Mouse (Mus musculus) heart, embryonic 12.5 days (tissue): ENCODE measurements around the gene Dhps. TPM values are rescaled to one million over a fixed set of nuclear protein-coding genes. Genes with fewer than 3 reads are reported as not detected.

Source experiments
- ATAC-seq: fragments of 200-750 bp; cut with Nextera tagmentation; 2 replicates; pipeline ENCODE4 v1.8.0; 2017; ENCODE audit warnings: moderate TSS enrichment, moderate library complexity; ENCODE audit not compliant: insufficient number of reproducible peaks, low FRiP score
- H3K27ac ChIP-seq: fragments of 300-500 bp; sonication (generic); 2 replicates; pipeline ENCODE4 v1.5.1; 2016; ENCODE audit warnings: mild to moderate bottlenecking, moderate library complexity; ENCODE audit not compliant: poor library complexity, severe bottlenecking
- H3K27me3 ChIP-seq: fragments of 300-500 bp; sonication (generic); replicated peaks from 2 replicates; pipeline ENCODE4 v1.6.1; 2016; ENCODE audit warnings: mild to moderate bottlenecking, moderate library complexity
- H3K36me3 ChIP-seq: fragments of 300-500 bp; sonication (generic); 2 replicates; pipeline ENCODE4 v1.6.1; 2016; ENCODE audit warnings: mild to moderate bottlenecking, moderate library complexity
- H3K4me1 ChIP-seq: fragments of 300-500 bp; sonication (generic); replicated peaks from 2 replicates; pipeline ENCODE4 v1.6.1; 2016; ENCODE audit warnings: mild to moderate bottlenecking
- H3K4me2 ChIP-seq: fragments of 300-500 bp; sonication (generic); 2 replicates; pipeline ENCODE4 v1.6.1; 2016; ENCODE audit warnings: mild to moderate bottlenecking, moderate library complexity
- H3K4me3 ChIP-seq: fragments of 300-500 bp; sonication (generic); 2 replicates; pipeline ENCODE4 v1.5.1; 2016; ENCODE audit warnings: mild to moderate bottlenecking
- H3K9ac ChIP-seq: fragments of 300-500 bp; sonication (generic); 2 replicates; pipeline ENCODE4 v1.6.1; 2016; ENCODE audit warnings: mild to moderate bottlenecking, moderate library complexity
- H3K9me3 ChIP-seq: fragments of 300-500 bp; sonication (generic); replicated peaks from 2 replicates; pipeline ENCODE4 v1.6.1; 2016; ENCODE audit warnings: mild to moderate bottlenecking, moderate library complexity
- WGBS: fragments of 180-500 bp; shearing (Covaris S2); methylation state at CpG from one replicate; pipeline ENCODE4 v1.1.7; 2016; 5-methylcytosine and 5-hydroxymethylcytosine counted together
- polyA plus RNA-seq: library from polyadenylated mRNA; unstranded; fragments of >200 nt; fragmentation: Nextera tagmentation; extraction: Ambion mirVana; gene quantifications from 2 replicates; pipeline ENCODE4 v1.2.1, GENCODE M21; 2016

The Dhps gene
- polyA plus RNA-seq, 1 experiment from 2014 or later = 60.9 TPM

- Histone ChIP-seq H3K27ac (no peak overlapping the region), H3K9me3 (no peaks in the 10 kb centered on the region), H3K4me2 (no peak overlapping the region), H3K9ac (no peak overlapping the region), H3K27me3 (no peaks in the 10 kb centered on the region), H3K4me3 (no peak overlapping the region), H3K4me1 (peaks cover 8% of the 10 kb centered on the region; the same call in 1 of the 2 replicates), H3K36me3 (peaks cover 34% of the 10 kb centered on the region)
- WGBS = 43% methylated on average over 2 of the region's 2 CpGs
- no peak for ATAC-seq
Measured at GRCm38 (mm10) chr8:85065213-85065612, 6.3 kb upstream of the Dhps start.

- 82% methylated on average over 2 of the region's 2 CpGs for WGBS
- Histone ChIP-seq H3K36me3 (peaks cover 29% of the 10 kb centered on the region), H3K4me2 (no peak overlapping the region), H3K27ac (no peak overlapping the region), H3K9ac (no peak overlapping the region), H3K4me3 (no peak overlapping the region), H3K27me3 (no peaks in the 10 kb centered on the region), H3K4me1 (peaks cover 6% of the 10 kb centered on the region), H3K9me3 (no peaks in the 10 kb centered on the region)
- ATAC-seq = no peak
Measured at GRCm38 (mm10) chr8:85067155-85067554, 4.4 kb upstream of the Dhps start.

GRCm38 (mm10) chr8:85067982-85068381 is 3.6 kb upstream of the Dhps start, which contains the start of gene Gm5741:
Gm5741 (minus strand) TSS chr8:85067982.
- H3K27ac ChIP-seq = no peak within 1 kb of the TSS
- H3K9me3 ChIP-seq = no peaks in the 10 kb centered on the region
- no peaks in the 10 kb centered on the region for H3K27me3 ChIP-seq
- H3K4me3 ChIP-seq = no peak within 1 kb of the TSS
- H3K4me2 ChIP-seq = no peak within 1 kb of the TSS
- ATAC-seq = no peak
- H3K9ac ChIP-seq = no peak within 1 kb of the TSS
- H3K36me3 ChIP-seq = peaks cover 24% of the 10 kb centered on the region
- H3K4me1 ChIP-seq = peaks cover 14% of the 10 kb centered on the region

GRCm38 (mm10) chr8:85071041-85071440 is 516 bp upstream of the Dhps start:
- H3K27ac ChIP-seq = 0 out of 2 replicates have a peak overlapping the region, but pooled peaks have one; percentile 96
- no peak overlapping the region for H3K9ac ChIP-seq
- no peaks in the 10 kb centered on the region for H3K9me3 ChIP-seq
- peaks cover 15% of the 10 kb centered on the region for H3K4me1 ChIP-seq
- ATAC-seq = no peak
- H3K27me3 ChIP-seq = no peaks in the 10 kb centered on the region
- peak overlapping the region; percentile 96 for H3K4me3 ChIP-seq
- peak overlapping the region; percentile 86 for H3K4me2 ChIP-seq
- 87% methylated on average over 5 of the region's 5 CpGs for WGBS
- peaks cover 44% of the 10 kb centered on the region for H3K36me3 ChIP-seq

- no peaks in the 10 kb centered on the region for H3K9me3 ChIP-seq
- peaks cover 38% of the 10 kb centered on the region for H3K36me3 ChIP-seq
- peak overlapping the region; percentile 96 for H3K4me3 ChIP-seq
- H3K27ac ChIP-seq = peak overlapping the region; percentile 96
- H3K27me3 ChIP-seq = no peaks in the 10 kb centered on the region
- 34% methylated on average over 9 of the region's 9 CpGs for WGBS
- H3K4me2 ChIP-seq = peak overlapping the region; percentile 86
- peaks cover 15% of the 10 kb centered on the region for H3K4me1 ChIP-seq
- ATAC-seq = no peak
- peak overlapping the region; percentile 92 for H3K9ac ChIP-seq
Measured at GRCm38 (mm10) chr8:85072364-85072929, 890 bp downstream of the Dhps start.

GRCm38 (mm10) chr8:85073041-85073612 is 1.6 kb downstream of the Dhps start:
- no peak overlapping the region for H3K4me2 ChIP-seq
- no peak overlapping the region for H3K9ac ChIP-seq
- H3K27ac ChIP-seq = no peak overlapping the region
- peaks cover 15% of the 10 kb centered on the region for H3K4me1 ChIP-seq
- no peaks in the 10 kb centered on the region for H3K9me3 ChIP-seq
- 88% methylated on average over 15 of the region's 15 CpGs for WGBS
- H3K4me3 ChIP-seq = no peak overlapping the region
- H3K27me3 ChIP-seq = no peaks in the 10 kb centered on the region
- H3K36me3 ChIP-seq = peaks cover 39% of the 10 kb centered on the region
- no peak for ATAC-seq

GRCm38 (mm10) chr8:85074167-85074566 is 2.6 kb downstream of the Dhps start:
- Histone ChIP-seq H3K4me2 (no peak overlapping the region), H3K36me3 (peaks cover 49% of the 10 kb centered on the region), H3K9me3 (no peaks in the 10 kb centered on the region), H3K27ac (no peak overlapping the region), H3K4me3 (no peak overlapping the region), H3K27me3 (no peaks in the 10 kb centered on the region), H3K4me1 (peaks cover 24% of the 10 kb centered on the region), H3K9ac (no peak overlapping the region)
- 89% methylated on average over 10 of the region's 10 CpGs for WGBS
- no peak for ATAC-seq

- Histone ChIP-seq H3K4me3 (no peak overlapping the region), H3K27me3 (no peaks in the 10 kb centered on the region), H3K4me1 (peaks cover 28% of the 10 kb centered on the region), H3K36me3 (peaks cover 51% of the 10 kb centered on the region), H3K4me2 (no peak overlapping the region), H3K9ac (0 out of 2 replicates have a peak overlapping the region, but pooled peaks have one; percentile 8), H3K27ac (no peak overlapping the region), H3K9me3 (no peaks in the 10 kb centered on the region)
- WGBS = 92% methylated on average over 10 of the region's 10 CpGs
- ATAC-seq = no peak
Measured at GRCm38 (mm10) chr8:85074617-85075016, 3.1 kb downstream of the Dhps start.

GRCm38 (mm10) chr8:85076001-85076400 is 4.4 kb downstream of the Dhps start:
- Histone ChIP-seq H3K4me3 (no peak overlapping the region), H3K27ac (no peak overlapping the region), H3K27me3 (no peaks in the 10 kb centered on the region), H3K9me3 (no peaks in the 10 kb centered on the region), H3K36me3 (peaks cover 51% of the 10 kb centered on the region), H3K4me1 (peaks cover 30% of the 10 kb centered on the region), H3K9ac (no peak overlapping the region), H3K4me2 (no peak overlapping the region)
- ATAC-seq = no peak
- WGBS = 62% methylated on average over 9 of the region's 9 CpGs

- H3K27ac ChIP-seq = no peak overlapping the region
- 0% methylated on average over 2 of the region's 2 CpGs for WGBS
- H3K9me3 ChIP-seq = no peaks in the 10 kb centered on the region
- no peak overlapping the region for H3K4me2 ChIP-seq
- H3K4me1 ChIP-seq = peaks cover 36% of the 10 kb centered on the region
- peaks cover 51% of the 10 kb centered on the region for H3K36me3 ChIP-seq
- no peak overlapping the region for H3K9ac ChIP-seq
- no peaks in the 10 kb centered on the region for H3K27me3 ChIP-seq
- no peak for ATAC-seq
- H3K4me3 ChIP-seq = no peak overlapping the region
Measured at GRCm38 (mm10) chr8:85076993-85077392, 5.4 kb downstream of the Dhps start.

GRCm38 (mm10) chr8:85080214-85080531 is 8.6 kb downstream of the Dhps start:
- H3K36me3 ChIP-seq = peaks cover 32% of the 10 kb centered on the region
- H3K4me3 ChIP-seq = peak overlapping the region; percentile 86
- no peak for ATAC-seq
- H3K4me1 ChIP-seq = peaks cover 45% of the 10 kb centered on the region
- under 1% methylated on average over 25 of the region's 25 CpGs for WGBS
- H3K9ac ChIP-seq = peak overlapping the region; percentile 90
- H3K27ac ChIP-seq = peak overlapping the region; percentile 17
- peak overlapping the region; percentile 85 for H3K4me2 ChIP-seq
- no peaks in the 10 kb centered on the region for H3K27me3 ChIP-seq
- no peaks in the 10 kb centered on the region for H3K9me3 ChIP-seq
